Mouse (Mus musculus) mouse trophoblast stem cell (cell line): Measurements from ENCODE around the gene Kcnc1.

Experiments used
- in situ Hi-C, 2 experiments: fragments of 300-500 bp; cut with MseI, MboI; formaldehyde crosslinking; loops; 2 replicates in 1 of 2; 3 replicates in 1 of 2; pipeline ENCODE4 v1.15.1; 2025

Kcnc1 gene

DNA sequence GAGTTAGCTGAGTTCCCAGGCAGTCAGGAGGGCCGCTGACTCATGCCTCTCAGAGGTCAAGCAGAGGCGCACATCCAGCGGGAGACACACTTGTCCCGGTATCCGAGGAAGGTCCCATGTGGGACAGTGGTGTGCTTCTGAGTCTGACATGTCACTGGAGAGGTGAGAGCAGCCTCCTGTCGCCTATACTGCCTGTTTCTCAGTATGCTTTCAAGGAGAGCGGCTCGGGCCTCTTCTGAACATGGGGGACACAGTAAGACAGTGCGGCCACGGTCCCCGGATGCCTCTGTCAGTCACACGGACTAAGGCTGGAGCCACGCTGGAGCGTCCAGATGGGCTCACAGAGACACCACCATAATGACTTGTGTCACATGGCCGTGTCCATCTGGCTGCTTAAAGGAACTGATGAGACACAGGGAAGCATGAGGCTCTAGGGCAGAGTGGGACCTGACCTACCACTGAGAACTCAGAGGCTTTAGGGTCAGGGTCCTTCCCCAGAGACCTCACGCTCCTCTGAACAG, 21.9 kb downstream of the Kcnc1 start:
- in situ Hi-C loops, result no loop called here

DNA sequence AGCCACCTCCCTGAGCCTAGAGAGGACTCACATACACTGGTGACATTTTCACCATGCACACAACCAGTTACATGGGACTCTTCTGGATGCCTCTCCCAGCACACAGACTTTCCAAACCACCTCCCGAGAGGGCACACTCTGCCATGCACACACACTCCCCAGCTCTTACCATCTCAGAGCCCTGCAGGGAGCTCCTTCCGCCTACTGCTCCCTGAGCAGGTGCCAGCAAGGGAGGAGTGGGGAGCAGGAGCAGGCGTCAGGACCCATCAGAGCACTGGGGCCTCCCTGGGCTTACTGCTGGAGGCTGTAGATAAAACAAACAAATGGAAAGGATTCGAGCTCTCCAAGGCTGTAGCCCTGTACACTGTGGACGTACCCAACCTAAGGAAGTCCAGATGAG, 25.2 kb downstream of the Kcnc1 start:
- in situ Hi-C loops, result no loop called here

DNA sequence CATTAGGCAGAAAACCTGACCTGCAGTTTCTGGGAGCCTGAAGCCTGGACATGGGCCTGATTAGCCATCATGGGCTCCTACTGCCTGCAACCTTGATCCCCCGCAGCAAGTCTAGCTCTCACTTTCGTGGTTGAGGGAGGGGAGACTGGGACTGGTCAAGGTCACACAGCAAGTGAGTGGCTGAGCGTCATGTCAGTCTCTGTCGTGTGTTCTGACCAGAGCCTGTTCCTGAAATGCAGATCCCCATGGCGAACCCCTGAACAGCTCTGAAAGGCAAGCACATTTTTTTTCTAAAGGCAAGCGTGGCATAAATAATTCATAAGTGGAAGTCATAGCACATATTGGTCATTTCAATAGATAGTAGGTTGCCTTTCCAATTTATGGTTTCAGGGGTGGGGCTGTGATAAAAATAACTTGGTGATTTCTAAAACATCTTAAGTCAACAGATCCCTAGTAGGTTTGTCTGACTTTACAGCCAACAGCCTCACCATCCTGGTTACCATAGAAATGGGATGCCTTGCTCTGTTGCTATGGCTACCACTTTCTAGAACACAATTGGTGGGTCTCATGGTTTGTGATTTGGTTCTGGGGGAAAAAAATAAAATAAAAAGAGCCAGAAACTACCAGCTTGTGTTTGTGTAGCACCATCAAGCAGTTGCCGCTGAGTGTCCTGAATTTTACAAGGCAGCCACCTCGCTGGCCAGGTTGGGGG, 25.9 kb downstream of the Kcnc1 start:
- in situ Hi-C loops, result no loop called here

DNA sequence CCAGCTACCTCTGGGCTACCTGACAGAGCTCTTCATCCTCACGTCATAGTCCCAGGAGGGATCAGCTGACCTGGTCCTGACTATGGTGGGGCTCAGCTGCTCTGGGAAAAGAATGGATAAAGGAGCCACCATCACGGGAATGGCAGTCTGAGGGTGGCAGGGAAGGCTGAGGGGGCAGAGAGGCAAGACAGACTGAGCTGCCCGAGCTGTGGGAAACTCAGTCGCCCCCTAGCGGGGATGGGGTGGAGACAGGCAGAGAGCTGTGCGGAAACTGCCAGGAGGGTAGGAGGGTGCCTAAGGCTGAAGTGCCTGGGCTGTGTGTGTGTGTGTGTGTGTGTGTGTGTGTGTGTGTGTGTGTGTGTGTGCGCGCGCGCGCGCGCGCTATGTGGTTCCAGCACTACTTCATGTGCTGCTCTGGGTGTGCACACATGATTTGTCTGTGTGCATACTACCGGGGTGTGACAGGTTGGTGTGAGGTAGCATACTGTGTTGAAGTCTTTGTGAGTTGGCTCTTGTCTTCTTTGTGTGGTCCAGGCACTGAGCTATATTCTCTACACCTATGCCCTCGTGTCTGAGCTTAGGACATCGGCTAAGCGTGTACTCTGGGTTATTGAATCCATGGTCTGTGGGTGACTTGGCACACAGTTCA, 26.6 kb downstream of the Kcnc1 start:
- in situ Hi-C loops, result no loop called here

DNA sequence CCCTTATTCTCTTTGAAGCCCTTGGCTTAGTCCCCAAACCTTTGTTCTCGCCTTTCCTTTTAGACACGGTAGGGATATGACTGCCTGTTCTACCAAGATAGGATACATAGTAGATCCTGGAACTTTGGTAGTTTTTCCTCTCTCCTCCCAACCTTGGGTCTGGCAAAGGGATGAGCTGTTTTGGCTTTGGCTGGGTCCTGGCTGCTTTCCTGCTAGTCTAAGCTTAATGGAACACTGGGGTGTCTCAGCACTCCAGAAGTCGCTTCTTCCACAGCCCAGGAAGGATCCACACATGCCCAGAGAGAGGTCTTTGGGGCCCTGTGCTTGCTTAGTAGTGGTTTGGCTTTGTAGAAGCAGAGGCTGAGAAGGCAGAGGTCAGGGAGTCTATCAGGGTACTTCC, 27.7 kb downstream of the Kcnc1 start:
- in situ Hi-C loops, result no loop called here

DNA sequence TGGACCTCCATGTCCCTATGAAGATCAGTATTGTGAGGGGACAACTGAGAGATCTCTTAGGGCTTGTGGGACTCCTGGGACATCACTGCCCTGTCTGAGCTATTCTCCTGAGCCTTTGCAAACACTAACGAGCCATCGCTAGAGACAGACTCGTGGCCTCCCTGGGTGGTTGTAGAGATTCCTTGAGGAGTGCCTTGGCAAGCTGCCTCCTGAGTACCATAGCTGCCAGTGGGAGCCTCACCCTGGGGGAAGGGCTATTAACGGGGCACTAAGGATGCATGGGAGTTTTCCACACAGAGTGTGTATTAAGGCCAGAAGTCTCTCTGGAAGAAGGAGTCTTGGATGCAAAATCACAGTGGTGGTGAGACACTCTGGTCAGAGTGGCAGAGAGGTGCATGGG, 28.7 kb downstream of the Kcnc1 start:
- in situ Hi-C loops, result no loop called here

DNA sequence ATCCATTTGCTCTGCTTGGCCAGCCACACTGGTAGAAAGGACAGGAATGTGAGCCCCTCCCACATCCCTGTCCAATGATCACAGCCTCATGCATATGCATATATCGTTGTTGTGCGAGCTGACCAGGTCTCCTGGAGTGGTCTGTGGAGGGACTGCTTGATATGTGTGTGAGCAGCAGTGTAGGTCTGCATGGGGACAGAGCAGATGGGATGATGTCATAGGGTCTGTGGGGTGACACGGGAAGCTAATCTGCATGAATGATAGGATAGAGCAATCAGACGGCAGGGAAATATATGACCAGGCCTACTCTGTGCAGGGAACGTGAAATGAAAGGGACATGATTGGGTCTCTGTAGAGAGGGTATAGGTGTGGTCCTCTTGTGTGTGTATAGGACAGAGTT, 37.6 kb downstream of the Kcnc1 start:
- in situ Hi-C loops, result no loop called here

DNA sequence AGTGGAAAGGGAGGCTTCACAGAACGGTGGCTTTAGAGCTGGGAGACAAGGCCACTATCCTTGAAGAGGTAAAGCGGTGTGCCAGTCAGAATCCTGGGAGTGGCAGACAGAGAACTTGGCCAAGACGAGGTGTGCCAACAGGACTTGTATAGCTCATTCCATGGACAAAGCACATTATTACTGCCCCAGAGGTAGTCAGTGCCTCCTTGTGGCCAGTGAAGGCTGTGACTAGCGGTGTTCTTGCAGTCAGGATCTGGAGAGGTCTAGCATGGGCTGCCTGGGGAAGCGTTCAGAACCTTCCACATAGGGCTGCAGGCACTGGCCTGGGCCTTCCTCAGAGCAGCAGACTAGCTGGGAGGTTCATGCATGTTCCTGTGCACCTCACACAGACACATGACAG, 39.5 kb downstream of the Kcnc1 start:
- in situ Hi-C loops, result no loop called here

DNA sequence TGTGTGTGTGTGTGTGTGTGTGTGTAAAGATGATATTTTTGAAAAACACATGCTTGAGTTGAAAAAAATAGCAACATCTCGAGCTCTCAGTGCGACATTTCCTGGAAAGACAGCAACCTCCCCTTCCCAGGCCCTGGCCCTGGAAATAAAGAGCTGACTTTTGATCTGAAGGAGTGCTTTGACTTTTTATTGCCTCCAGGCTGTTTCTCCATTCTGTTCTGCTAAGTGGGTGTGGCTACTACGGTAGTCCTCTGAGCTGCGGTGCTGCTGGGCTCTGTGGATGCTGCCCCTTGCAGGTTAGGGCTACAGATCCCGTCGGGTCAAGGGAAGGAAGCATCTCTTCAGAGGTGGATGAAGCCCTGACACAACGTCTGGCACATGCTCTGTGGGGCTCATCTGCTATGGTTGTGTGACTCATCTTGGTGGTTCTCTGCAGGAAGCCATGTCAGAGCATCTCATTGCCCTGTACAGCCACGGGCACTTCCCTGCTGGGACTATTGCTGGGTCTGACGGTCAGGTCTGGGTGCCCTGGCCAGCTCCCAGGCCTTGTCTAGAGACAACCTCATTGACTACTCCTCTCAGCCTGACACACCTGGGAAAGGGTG, 42.3 kb downstream of the Kcnc1 start:
- in situ Hi-C loops, result no loop called here

DNA sequence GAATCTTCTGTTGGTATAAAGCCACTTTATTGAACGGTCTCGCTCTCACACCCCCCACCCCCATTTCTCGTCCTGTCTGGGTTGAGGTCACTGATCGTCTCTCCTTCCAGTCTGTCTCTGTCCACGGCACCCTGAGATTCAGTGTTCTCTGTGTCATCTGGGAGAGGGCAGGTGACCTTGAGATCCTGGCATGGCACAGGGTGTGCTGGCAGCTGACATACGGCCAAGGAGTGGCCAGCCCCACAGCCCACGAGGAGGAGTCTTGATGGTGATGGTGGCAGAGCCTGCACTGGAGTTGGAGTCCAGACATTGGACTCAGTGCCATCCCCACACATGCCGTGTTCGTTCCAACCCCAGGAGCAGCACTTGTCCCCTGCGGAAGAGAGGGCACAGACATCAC, 46.9 kb downstream of the Kcnc1 start:
- in situ Hi-C loops, result no loop called here

DNA sequence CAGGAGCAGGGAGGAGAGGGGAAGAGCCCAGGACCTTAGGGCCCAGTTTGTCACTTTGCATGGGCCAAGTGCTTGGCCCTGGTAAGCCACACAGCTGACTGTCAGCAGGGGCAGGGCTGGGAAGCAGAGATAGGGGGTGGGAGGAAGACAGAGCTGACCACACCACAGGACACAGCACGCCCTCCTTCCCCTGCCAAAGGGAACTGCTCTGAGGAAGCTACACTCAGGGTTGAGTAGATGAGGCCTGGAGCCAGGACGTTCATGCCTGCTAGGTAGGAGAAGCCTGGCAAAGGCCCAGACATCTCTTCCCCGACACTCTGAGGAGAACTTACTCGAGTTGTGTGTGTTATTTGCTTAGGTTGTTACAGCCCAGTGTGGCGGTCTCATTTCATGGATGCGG, 49.6 kb downstream of the Kcnc1 start:
- in situ Hi-C loops, result no loop called here

DNA sequence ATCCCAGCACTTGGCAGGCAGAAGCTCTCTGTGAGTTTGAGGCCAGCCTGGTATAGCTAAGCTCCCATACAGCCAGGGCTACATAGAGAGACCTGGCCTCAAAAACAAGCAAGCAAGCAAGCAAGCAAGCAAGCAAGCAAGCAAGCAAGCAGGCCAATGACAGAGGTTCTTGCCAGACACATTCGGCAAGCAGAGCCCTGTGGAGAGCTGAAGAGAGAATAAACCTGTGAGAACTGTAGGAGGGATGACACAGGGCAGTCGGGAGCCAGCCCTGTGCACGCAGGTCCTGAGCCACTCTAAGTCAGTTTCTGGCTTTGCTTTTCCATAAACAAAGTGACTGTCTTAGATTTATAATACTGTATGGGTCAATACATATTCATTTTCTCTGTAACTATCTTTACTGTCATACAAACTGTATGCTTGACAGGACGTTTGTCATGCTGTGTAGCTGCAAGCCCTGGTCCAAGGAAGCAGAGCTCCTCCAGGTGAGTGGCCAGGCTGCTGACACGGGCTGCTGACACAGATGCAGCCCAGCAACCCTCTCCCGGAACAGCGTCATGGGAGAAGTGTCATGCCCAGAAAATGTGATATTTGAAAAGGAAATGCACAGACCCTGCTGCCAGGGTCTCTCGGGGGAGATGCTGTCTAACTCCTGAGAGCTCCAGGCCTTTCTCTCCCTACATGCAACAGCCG, 51.3 kb downstream of the Kcnc1 start:
- in situ Hi-C loops, result no loop called here

DNA sequence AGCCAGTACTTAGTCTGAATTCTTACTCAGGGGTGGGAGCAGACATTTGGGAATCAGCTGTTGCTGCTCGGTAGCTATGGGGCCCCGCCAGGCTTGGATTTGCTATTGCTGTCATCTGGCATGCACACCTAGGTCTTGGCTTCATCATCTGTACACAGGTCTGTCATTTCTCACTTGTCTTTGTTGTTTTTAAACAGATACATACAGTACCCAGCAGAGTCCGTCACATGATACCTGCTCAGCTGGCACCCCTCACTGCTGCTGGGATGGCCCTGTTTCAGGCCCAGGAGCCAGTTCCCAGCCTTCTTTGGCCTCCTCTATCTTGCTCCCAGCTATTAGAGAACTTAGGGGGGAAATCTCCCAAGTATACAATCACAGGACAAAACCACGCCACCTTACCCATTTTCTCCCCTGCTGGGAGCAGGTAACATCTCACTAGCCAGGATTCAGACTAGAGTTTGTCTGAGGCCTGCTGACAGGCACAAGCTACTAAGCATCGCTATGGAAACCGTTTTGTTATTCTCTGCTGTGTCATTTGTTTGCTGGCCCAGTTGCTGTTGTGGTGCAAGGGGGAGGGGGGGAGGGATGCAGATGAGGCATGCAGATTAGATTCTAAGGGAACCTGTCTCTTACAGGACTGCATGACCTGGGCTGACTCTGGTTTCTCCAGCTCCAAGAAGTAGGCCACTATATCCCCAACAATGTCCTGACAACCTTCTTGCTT, 52.8 kb downstream of the Kcnc1 start:
- in situ Hi-C loops, result no loop called here

DNA sequence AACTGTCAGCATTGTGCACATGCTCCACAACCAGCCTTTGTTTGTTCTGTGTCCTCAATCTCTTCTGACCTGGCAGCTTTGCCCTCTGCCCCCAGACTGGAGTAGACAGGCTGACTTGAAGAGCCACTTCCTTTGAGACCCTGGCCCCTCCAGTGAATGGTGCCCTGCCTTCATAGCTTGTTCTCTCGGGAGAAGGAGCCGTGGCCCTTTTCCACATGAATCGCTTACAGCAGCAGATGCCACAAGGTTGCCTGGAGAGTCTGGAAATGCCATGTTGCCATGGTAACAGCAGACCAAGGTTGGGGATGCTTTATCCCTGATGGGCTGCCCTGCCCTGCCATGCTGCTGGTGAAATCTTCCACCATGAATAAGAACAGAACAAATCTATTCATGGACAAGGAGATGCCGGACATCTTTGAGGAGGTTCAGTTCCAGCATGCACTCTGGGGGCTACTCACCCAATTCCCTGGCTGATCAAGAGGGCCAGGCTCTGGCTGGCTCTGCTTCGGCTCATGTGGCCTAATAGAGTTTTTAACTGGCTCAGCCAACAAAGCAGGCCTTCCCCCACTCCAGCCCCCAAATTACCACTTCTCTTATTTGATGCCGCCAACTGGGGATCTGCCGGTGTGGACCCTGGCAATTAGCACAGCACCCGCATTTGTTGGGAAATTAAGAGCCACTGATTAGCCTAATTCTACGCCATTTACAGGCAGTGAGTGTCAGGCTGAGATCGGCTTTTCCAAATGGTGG, 57.8 kb downstream of the Kcnc1 start:
- in situ Hi-C loops, result no loop called here

DNA sequence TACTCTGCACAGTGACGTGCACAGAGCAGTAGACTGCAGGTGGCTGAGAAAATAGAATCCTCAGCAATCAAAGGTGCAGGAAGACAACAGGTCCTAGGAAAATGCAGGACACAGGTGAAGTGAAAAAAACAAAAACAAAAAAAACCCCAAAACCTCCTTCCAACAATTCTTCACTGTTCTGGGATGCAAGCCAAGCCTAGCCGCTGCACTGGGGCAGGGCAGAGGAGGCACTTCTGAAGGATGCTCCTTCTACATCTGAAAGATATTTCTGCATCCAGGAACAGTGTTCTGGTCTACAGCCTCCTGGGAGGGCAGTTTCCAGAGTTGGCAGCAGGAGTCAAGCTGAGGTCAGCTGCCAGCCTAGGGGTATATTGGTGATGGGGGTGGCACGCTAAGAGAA, 61.6 kb downstream of the Kcnc1 start:
- in situ Hi-C loops, result no loop called here

DNA sequence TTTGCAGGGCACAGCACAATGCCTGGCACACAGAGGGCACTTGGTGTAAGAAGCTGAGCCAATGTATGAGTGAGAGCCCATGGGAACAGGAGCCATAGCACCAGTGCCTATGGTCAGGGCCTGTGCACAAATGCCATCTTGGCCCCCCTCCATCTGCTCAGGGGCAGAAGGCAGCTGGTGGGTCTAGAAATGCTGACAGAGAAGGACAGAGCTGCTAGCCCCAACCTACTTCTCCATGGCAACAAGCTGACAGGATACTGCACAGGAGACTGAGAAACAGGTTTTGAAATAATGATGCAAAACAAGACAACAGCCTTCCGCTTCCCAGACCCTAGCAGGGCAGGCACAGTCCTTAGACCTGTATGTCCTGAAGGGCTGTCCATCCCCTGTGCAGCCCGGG, 62.9 kb downstream of the Kcnc1 start:
- in situ Hi-C loops, result no loop called here

DNA sequence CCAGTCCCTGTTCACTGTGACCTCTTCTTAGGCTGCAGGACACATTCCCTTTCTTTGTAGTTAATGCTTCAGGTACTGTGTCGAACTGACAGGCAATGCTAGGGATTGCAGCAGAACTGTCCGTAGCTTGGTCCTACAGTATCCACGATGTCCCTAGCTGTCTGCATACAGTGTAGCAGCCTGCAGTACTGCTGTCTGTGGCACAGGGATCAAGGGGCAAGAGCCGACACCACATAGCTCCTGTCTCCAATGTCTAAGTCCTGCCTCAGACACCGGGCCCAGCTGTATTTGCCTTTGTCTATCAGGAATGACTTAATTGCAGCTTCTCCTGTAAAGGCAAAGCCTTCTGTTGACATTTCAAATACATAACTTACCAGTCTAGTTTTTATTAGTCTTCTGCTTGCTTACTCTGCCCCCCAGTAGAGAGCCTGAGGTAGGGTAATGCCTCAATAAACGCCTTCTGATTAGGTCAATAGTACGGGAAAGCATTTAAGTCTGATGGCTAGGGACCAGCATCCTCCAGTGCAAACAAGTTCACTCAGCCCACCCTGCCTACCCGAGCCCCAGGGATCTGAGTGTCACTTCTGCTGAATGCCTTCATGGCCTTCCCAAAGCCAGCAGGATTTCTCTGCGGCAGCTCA, 63.4 kb downstream of the Kcnc1 start:
- in situ Hi-C loops, result no loop called here

DNA sequence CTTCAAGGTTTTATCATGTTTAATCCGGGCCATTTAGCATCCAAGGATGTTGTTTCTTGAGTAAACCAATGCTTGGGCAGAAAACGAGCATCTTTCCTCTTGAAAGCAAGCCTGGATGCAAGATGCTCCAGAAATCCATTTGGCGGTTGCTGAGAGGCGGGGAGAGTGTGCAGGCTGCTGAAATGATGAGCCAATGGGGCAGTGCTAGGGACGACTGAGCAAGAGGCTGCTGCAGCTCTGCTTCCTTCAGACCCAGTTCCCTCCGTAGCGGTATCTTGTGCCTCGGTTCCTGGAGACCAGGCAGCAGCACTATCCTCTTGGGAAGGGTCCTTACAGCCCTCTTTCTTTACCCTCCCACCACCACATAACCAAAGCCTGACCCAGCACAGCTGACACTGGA, 66.0 kb downstream of the Kcnc1 start:
- in situ Hi-C loops, result no loop called here

DNA sequence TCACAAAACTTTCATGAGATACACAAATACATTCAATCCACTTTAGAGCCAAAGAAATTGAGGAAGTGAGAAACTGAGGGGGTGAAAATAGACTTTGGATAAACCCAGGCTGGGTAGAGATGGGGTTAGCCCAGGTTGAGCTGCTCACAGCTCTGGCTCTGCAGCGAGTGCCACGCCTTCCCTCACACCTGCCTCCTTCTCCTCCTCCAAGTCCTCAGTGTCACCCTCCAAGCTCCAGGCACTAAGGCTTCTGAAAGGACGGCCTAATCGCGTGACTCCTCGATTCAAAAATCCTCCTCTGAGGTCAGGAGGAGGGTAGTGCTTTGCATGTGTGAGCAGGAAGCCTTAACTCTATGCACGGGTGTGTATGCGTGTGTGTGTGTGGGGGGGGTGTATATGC, 66.8 kb downstream of the Kcnc1 start:
- in situ Hi-C loops, result no loop called here

DNA sequence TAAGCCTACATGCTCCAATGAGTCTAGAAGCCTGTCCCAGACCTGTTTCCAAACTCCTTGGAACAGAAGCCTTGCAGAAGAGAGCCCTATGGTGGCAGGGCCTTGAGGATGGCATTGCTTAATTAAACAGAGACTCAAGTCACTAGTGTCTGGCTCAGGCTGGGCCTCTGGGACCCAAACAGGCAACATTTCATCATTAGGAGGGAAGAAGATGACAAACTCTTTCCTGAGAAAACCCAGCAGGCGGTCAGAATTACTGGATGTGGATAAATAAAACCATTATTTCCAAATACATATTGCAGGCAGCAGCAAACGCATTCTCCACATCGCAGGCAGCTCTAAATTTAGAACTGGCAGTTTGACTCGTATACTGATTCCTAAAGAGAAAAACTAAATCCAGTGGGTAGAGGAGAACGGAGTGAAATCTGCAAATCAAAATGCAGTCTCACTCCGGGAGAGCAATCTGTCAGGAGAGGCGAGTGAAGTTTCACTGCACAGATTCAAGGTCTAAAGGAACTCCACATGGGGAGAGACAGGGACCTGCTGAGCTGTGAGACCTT, 70.2 kb downstream of the Kcnc1 start:
- in situ Hi-C loops, result no loop called here
